Mouse (Mus musculus) thymus, adult 2 months (tissue): ENCODE measurements around the gene Agrp. TPM values are rescaled to one million over a fixed set of nuclear protein-coding genes. Genes with fewer than 3 reads are reported as not detected.

Experiments used
- DNase-seq: peaks from one replicate; pipeline ENCODE4 v3.0.0; 2021
- H3K27ac ChIP-seq: fragments of 200-500 bp; 2 replicates; pipeline ENCODE4 v1.5.1; 2012; ENCODE audit warnings: low read length, control low read depth; ENCODE audit not compliant: control insufficient read depth, insufficient read depth
- H3K27me3 ChIP-seq: fragments of 200-500 bp; 2 replicates; pipeline ENCODE4 v1.6.1; 2012; ENCODE audit warnings: mild to moderate bottlenecking, low read length, moderate library complexity, mixed read lengths; ENCODE audit not compliant: control insufficient read depth, insufficient read depth
- H3K36me3 ChIP-seq: fragments of 200-500 bp; 2 replicates; pipeline ENCODE4 v1.6.1; 2012; ENCODE audit warnings: mild to moderate bottlenecking, low read length, moderate library complexity; ENCODE audit not compliant: control insufficient read depth, insufficient read depth
- H3K4me1 ChIP-seq: fragments of 200-500 bp; replicated peaks from 2 replicates; pipeline ENCODE4 v1.6.1; 2012; ENCODE audit warnings: low read length; ENCODE audit not compliant: control insufficient read depth, insufficient read depth
- H3K4me3 ChIP-seq: fragments of 200-500 bp; 2 replicates; pipeline ENCODE4 v1.5.1; 2012; ENCODE audit warnings: mild to moderate bottlenecking, low read length, control low read depth, moderate library complexity; ENCODE audit not compliant: control insufficient read depth, insufficient read depth
- CTCF ChIP-seq: fragments of 200-500 bp; IDR thresholded peaks from 2 replicates; pipeline ENCODE4 v1.5.1; 2012; ENCODE audit warnings: mild to moderate bottlenecking, control low read depth, low read length, moderate library complexity, borderline replicate concordance; ENCODE audit not compliant: control insufficient read depth, poor library complexity, insufficient read depth; ENCODE audit errors: extremely low read depth
- POLR2A ChIP-seq: fragments of 200-500 bp; IDR thresholded peaks from 2 replicates; pipeline ENCODE4 v1.6.1; 2012; ENCODE audit warnings: mild to moderate bottlenecking, low read length, control low read depth, moderate library complexity; ENCODE audit not compliant: control insufficient read depth, poor library complexity, insufficient read depth; ENCODE audit errors: extremely low read depth
- WGBS: fragments of 180-500 bp; shearing (Covaris S2); methylation state at CpG from one replicate; pipeline ENCODE4 v1.1.7; 2018; 5-methylcytosine and 5-hydroxymethylcytosine counted together
- polyA plus RNA-seq: library from polyadenylated mRNA; depleted of rRNA; stranded (reverse); fragments of >200 nt; gene quantifications from 2 replicates; pipeline ENCODE4 v1.2.3, GENCODE M21; 2012

Gene Agrp
- polyA plus RNA-seq, 1 experiment, result 1.00 TPM

- peak; percentile 95 for DNase-seq
- WGBS, result under 1% methylated on average over 125 of the region's 126 CpGs
Observed at GRCm38 (mm10) chr8:105636018-105636962, 903 bp downstream of the Agrp start, which contains the start of gene Ctcf. Ctcf (plus strand) TSS chr8:105636568.

GRCm38 (mm10) chr8:105635481-105635880 lies 1.7 kb downstream of the Agrp start:
- Histone ChIP-seq H3K27ac (peak overlapping the region; percentile 98), H3K27me3 (no peaks in the 10 kb centered on the region), H3K4me3 (peak overlapping the region; percentile 62), H3K36me3 (peaks cover 5% of the 10 kb centered on the region; the same call in 1 of the 2 replicates), H3K4me1 (peaks cover 12% of the 10 kb centered on the region)
- under 1% methylated on average over 11 of the region's 11 CpGs for WGBS
- DNase-seq, result no peak
- TF ChIP-seq POLR2A, result no peak
- no peak for TF ChIP-seq CTCF

More at GRCm38 (mm10) chr8:105636018-105636962, 903 bp downstream of the Agrp start, which contains the start of gene Ctcf:
- peak; percentile 88 for TF ChIP-seq POLR2A
- TF ChIP-seq CTCF, result peak; percentile 79
- Histone ChIP-seq H3K27me3 (no peaks in the 10 kb centered on the region), H3K4me1 (peaks cover 9% of the 10 kb centered on the region), H3K4me3 (peak within 1 kb of the TSS; percentile 86), H3K27ac (peak within 1 kb of the TSS; percentile 98), H3K36me3 (peaks cover 5% of the 10 kb centered on the region; the same call in 1 of the 2 replicates)

- WGBS, result 7% methylated on average over 2 of the region's 2 CpGs
- H3K27me3 ChIP-seq, result no peaks in the 10 kb centered on the region
- peaks cover 5% of the 10 kb centered on the region; the same call in 1 of the 2 replicates for H3K36me3 ChIP-seq
- no peak for TF ChIP-seq CTCF
- no peak for TF ChIP-seq POLR2A
- DNase-seq, result peak; percentile 35
- peak overlapping the region; percentile 98 for H3K27ac ChIP-seq
- H3K4me1 ChIP-seq, result peaks cover 15% of the 10 kb centered on the region
- peak overlapping the region; percentile 13 for H3K4me3 ChIP-seq
Observed at GRCm38 (mm10) chr8:105634771-105635458, 2.3 kb downstream of the Agrp start.

GRCm38 (mm10) chr8:105629337-105629736 lies 7.9 kb downstream of the Agrp start:
- no peaks in the 10 kb centered on the region for H3K27me3 ChIP-seq
- peaks cover 5% of the 10 kb centered on the region; the same call in 1 of the 2 replicates for H3K36me3 ChIP-seq
- H3K4me1 ChIP-seq, result peaks cover 27% of the 10 kb centered on the region
- TF ChIP-seq CTCF, result no peak
- TF ChIP-seq POLR2A, result no peak
- DNase-seq, result no peak
- H3K4me3 ChIP-seq, result no peak overlapping the region
- WGBS, result 28% methylated on average over 4 of the region's 4 CpGs
- H3K27ac ChIP-seq, result peak overlapping the region; percentile 0; the same call in 1 of the 2 replicates

- TF ChIP-seq POLR2A (no peak), CTCF (no peak)
- H3K27me3 ChIP-seq, result no peaks in the 10 kb centered on the region
- H3K4me1 ChIP-seq, result peaks cover 42% of the 10 kb centered on the region
- peak overlapping the region; percentile 55; the same call in 1 of the 2 replicates for H3K27ac ChIP-seq
- 81% methylated on average over 1 of the region's 1 CpGs for WGBS
- no peak for DNase-seq
- H3K4me3 ChIP-seq, result no peak overlapping the region
- peaks cover 8% of the 10 kb centered on the region for H3K36me3 ChIP-seq
Observed at GRCm38 (mm10) chr8:105626086-105626485, 11.1 kb downstream of the Agrp start.

GRCm38 (mm10) chr8:105624831-105625230 lies 12.4 kb downstream of the Agrp start:
- H3K4me3 ChIP-seq, result peak overlapping the region; percentile 37; the same call in 1 of the 2 replicates
- 85% methylated on average over 1 of the region's 1 CpGs for WGBS
- H3K27me3 ChIP-seq, result no peaks in the 10 kb centered on the region
- TF ChIP-seq CTCF (no peak), POLR2A (no peak)
- peaks cover 38% of the 10 kb centered on the region for H3K4me1 ChIP-seq
- peak; percentile 36 for DNase-seq
- H3K36me3 ChIP-seq, result peaks cover 19% of the 10 kb centered on the region
- peak overlapping the region; percentile 98 for H3K27ac ChIP-seq

GRCm38 (mm10) chr8:105624401-105624800 lies 12.8 kb downstream of the Agrp start:
- TF ChIP-seq POLR2A, result no peak
- no peak for TF ChIP-seq CTCF
- Histone ChIP-seq H3K36me3 (peaks cover 24% of the 10 kb centered on the region), H3K4me3 (peak overlapping the region; percentile 37), H3K27me3 (no peaks in the 10 kb centered on the region), H3K27ac (peak overlapping the region; percentile 98), H3K4me1 (peaks cover 37% of the 10 kb centered on the region)
- 9% methylated on average over 3 of the region's 3 CpGs for WGBS
- DNase-seq, result peak; percentile 63
